Mouse (Mus musculus) activated CD4-positive, CD25-positive, alpha-beta regulatory T cell, adult 4 months (primary cell): ENCODE data around the gene Igfals. TPM values are rescaled to one million over a fixed set of nuclear protein-coding genes. Genes with fewer than 3 reads are reported as not detected.

Experiments
- ATAC-seq: one replicate; pipeline ENCODE4 v1.8.0; 2017
- polyA plus RNA-seq, 2 experiments: library from polyadenylated mRNA; unstranded; fragments of 100-300 nt; shearing (Covaris generic); gene quantifications; one replicate each; pipeline ENCODE4 v1.2.1; 2017

The Igfals gene
- polyA plus RNA-seq, 2 experiments from 2014 or later = not detected

DNA sequence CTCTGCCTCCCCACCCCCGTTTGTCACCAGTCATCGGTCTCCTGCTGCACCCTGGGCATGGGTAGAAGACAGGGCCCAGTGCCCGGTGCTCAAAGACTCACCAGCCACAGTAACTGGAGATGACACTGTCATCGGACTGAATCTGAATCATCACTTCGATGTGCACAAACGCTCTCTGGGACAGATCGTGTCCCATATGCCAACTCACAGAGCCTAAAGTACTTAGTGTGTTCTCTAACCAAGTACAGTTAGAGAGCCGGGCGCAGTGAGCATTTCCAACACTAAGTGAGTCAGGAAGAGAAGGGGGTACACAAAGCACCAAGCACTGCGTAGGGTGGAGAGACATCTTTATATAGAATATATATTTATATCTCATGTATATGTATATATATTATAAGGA, 2.1 kb downstream of the Igfals start:
- no peak for ATAC-seq

GRCm38 (mm10) chr17:24873695-24874404, 8.1 kb downstream of the Igfals start:
- no peak for ATAC-seq

- ATAC-seq = no peak
Measured at GRCm38 (mm10) chr17:24874405-24874745, 8.6 kb downstream of the Igfals start.

DNA sequence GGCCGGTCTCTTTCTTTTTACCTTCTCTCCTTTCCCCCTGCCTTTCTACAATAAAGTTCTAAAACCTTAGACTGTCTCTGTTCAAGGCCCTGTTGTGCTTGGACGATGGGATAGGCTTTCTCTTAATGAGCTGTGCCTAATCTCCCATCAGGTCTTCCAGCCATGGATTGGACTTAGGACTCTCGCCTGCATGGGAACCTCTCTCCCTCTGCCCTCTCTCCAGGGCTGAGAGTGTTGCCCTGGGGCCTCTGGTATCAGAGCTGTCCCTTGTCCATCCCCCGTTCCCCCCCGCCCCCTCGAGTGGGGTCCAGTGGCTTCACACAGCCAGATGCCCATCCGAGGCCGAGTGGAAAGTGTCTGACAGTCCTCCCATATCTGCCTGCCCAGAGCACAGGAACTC, 9.2 kb downstream of the Igfals start:
- ATAC-seq = no peak

GRCm38 (mm10) chr17:24877336-24878116, 11.7 kb downstream of the Igfals start:
- no peak for ATAC-seq

GRCm38 (mm10) chr17:24878117-24878397, 12.3 kb downstream of the Igfals start:
- ATAC-seq = no peak

- ATAC-seq = no peak
Measured at GRCm38 (mm10) chr17:24878531-24878930, 12.7 kb downstream of the Igfals start.

DNA sequence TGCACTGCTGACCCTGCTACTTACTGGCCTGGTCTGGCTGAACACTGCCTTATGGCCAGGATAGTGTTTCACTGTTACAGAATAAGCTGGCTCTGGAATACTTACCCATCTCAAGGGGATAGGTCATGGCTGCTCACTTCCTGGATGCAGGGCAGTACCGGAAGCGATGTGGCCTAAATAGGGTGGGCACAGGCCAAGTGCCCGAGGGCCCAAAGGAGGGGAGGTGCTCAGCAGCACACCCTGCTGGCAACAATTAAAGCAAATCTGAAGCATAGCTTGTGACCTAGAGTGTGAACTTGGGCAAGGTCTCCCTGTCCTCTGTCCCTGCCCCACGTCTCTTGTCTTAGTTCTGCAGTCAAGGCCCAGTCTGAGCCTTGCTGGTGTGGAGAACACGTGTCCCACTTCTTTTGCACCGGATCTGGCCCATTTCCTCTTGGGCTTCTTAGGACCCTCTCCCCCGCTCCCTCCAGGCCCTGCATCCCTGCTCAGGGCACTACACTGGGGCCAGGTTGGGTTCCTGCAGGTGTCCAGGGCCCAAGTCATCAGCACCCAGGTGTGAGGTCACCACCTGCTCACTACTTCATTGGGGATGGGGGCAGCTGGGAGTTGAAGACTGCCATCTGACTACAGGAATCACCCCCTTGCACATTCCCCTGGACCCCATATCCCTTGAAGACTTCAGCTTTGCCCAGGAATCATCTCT, 16.1 kb downstream of the Igfals start:
- ATAC-seq = no peak

DNA sequence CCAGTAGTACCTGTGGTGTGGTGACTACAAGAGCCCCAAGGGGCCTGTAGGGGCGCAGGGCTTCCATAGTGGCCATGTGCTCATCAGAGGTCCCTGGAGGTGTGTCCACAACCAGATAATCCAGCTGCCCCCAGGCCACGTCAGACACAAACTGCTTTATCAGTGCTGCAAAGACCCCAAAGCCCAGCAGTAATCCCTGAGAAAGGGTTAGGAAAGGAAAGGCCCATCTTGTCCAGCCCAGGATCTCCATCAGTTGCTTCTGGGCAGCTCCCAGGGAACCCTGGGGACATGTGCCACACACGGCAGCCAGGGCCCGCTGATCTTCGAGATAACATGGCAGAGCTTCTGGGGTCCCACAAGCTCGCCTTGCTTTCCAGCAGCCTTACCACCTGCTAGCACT, 18.6 kb downstream of the Igfals start:
- ATAC-seq = no peak

DNA sequence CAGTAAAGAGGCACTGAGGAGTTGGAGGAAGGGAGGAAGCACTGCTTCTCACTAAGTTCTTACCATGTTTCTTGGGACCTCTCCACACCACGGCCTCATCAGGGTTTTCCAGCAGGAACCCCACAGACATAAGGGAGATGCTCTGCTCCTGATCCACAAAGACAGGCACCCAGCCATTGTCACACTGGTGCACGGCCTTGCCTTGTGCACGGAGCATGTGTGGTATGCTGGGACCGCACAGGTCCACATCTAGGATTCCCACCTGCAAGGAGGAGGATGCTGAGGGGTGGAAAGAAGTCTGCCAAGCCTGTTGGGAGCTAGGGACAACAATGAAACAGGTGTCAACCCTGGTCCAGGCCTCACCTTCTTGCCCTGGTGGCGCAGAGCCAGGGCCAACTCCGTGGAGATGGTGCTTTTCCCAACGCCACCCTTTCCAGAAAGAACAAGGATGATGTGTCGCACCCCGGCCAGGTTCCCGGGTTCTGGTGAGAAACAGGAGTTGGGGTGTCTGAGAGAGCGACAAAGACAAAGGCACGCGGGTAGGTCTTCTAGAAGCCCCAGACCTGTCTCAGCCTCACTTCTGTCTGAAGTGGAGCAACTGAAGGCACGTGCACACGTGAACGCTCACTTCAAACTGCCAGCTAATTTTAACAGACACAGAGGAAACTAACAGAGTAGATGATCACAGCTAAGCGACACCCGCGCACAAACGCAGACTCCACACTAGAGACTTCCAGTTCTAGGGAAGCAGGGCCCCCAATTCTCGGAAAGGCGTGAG, 19.7 kb downstream of the Igfals start:
- ATAC-seq = no peak

GRCm38 (mm10) chr17:24886134-24886931, 20.5 kb downstream of the Igfals start, which contains the start of the genes Nubp2 and Spsb3:
Gene Nubp2 (minus strand): TSS chr17:24886349.
Gene Spsb3 (plus strand): TSS chr17:24886643.
- peak; percentile 95 for ATAC-seq

- ATAC-seq = no peak
Measured at GRCm38 (mm10) chr17:24886932-24887271, 21.1 kb downstream of the Igfals start.

- ATAC-seq = peak; percentile 22
Measured at GRCm38 (mm10) chr17:24887291-24888080, 21.7 kb downstream of the Igfals start.

- ATAC-seq = no peak
Measured at GRCm38 (mm10) chr17:24888862-24889261, 23.1 kb downstream of the Igfals start.

GRCm38 (mm10) chr17:24890151-24891092, 24.6 kb downstream of the Igfals start:
- no peak for ATAC-seq

- ATAC-seq = no peak
Measured at GRCm38 (mm10) chr17:24891321-24891720, 25.5 kb downstream of the Igfals start.

GRCm38 (mm10) chr17:24892785-24893184, 27.0 kb downstream of the Igfals start:
- no peak for ATAC-seq

GRCm38 (mm10) chr17:24893276-24893675, 27.5 kb downstream of the Igfals start:
- no peak for ATAC-seq

DNA sequence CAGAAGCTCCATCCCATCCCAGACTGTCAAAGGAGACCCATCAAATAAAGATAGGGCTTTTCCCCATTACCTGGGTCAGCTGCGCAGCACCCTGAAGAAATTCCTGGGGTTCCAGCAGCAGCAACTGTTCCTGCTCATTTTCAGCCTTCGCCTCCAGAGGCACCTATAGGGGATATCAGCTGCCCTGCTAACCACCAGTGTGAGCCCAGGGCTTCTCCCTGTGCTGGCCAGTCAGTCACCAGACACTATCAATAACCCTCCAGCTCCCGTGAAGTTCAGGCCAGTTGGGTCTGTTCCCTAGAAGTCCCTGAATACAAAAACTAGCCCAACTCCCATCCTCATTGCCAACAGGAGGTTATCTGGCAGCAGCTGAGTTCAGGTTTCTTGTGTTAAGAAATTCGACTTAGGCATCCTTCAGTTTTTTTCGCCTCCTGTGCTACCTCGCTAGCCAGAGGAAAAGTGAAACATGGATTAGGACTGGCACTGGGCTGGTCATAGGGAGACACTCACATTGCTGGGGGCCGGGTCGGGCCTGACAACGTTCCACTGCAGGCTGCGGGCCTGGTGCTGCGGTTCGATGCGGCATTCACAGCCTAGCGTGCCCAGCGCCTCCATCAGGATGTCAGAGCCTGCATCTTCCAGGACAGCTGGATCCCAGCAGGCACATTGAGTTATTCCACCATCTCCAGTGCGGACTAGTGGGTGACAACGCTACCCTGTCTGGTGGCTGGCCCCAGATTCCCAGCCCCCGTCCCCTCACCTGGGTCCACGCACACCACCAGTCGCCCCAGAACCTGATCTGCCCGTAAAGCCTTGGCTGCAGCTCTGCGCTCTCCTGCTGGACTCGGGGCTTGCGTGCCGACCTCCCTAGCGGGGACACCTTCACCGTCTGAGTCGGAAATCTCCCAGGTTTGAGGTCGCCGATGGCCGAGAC, 28.5 kb downstream of the Igfals start:
- ATAC-seq = peak; percentile 5
